Comparison of ENCODE assay signal across 1 mouse cellular context in the genomic region with DNA sequence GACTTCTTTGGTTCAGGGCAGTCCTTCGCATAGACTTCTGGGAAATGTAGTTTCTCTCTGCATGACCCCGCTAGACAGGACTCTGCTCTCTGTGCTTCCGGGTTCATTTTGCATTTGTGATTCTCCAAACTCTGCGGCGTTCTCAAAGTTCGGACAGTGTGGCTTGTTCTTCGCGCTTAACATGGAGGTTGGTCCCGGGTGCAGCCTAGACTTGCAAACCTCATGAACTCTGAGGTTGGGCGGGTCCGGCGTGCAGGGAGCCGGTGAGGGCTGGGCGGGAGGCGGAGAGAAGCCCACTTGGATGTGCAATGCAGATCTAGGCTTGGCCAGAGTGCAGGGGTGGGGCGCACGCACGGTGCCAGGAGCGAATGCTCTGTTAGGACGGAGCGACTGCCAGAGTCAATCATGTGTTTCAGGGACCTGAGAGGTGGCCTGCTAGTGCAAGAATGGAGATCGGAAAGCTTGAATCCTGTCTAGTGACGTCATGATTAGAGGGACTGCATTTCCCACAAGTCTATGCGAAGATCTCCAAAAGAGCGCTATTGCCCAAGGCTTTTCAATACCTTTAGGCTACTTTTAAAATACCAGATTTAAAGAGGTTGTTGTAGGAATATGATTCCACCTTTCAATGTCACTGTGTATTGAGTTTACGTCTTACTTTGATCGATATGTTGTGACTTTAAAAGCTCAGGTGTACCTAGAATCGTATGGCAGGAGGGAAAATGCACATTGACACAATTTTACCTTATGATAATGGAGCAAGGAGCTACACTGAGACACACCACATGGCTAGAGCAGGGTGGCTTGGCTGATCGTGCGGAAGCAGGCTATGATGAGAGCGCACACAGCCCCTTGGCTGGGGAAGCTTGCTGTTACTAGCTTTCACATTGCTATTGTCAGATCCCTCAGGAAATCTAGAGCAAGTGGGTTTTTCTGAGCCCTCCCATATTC.
TF ChIP-seq lines count a peak whose summit lies in the region.

A gene (plus strand): TSS at position 31 of the 951 bp plus-strand sequence.

TF ChIP-seq in MEL, 35 proteins besides CTCF, POLR2A, EP300 and RAD21 (continued from another document):
- TF ChIP-seq ZC3H11A (IDR thresholded peaks at IDR 0.05; ENCODE audit: low read depth, low read length): no peak
- no peak for TF ChIP-seq MYB (IDR thresholded peaks at IDR 0.05; ENCODE audit: low read depth, low read length)
- TF ChIP-seq POLR2AphosphoS2 (IDR thresholded peaks at IDR 0.05; ENCODE audit: low read length): no peak
- TF ChIP-seq UBTF (IDR thresholded peaks at IDR 0.05; ENCODE audit: borderline replicate concordance, insufficient read depth, low read depth, low read length): no peak
- no peak for TF ChIP-seq POLR2AphosphoS5 (IDR thresholded peaks at IDR 0.05; ENCODE audit: borderline replicate concordance, low read depth, low read length)
- TF ChIP-seq ZNF384 (IDR thresholded peaks at IDR 0.05; ENCODE audit: low read depth, low read length): no peak
TF ChIP-seq in MEL: peak in this region for 8.
